12 mouse cellular contexts compared by ENCODE assay signal in the genomic region with DNA sequence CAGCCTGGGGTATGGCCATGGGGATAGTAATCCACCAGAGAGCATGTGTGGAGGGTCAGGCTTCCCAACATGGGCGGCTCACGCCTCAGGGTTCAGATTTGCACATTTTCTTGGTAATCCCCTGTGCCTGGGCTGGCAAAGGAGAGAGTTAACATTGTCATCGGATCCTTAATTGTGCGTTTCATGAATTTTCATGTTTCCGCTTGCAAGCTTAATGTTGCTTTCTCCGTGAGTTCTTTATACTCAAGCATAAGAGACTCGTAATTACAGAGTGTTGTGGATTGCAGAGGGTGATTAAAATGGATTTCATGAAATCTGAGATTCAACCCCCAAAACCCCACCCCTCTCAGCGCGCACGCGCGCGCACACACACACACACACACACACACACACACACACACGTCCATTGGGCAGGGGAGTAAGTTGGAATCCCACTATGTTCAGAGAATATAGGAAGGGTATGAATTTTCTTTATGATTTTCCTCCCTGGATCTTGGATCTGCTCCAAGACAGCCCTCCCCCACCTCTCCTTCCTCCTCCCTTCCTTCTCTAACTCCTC.
DNase-seq lines count a peak whose midpoint lies in the region; ATAC-seq and TF ChIP-seq lines count a peak whose summit lies in the region.
"Had no signal": no experiment of that assay in that cellular context is flagged by ENCODE, and none has a peak within 500 bp of the region (broad histone marks: within the 10 kb centered on the region; RNA-seq: fewer than 3 reads in every experiment).

No protein-coding gene starts in this region.

- H3K27ac ChIP-seq in hindbrain, embryonic 14.5 days, result no peak overlapping the region
- H3K27ac ChIP-seq in hindbrain, postnatal 0 days, result no peak overlapping the region
- H3K27ac ChIP-seq in neural tube, embryonic 14.5 days (ENCODE audit: low read depth, low read length), result no peak overlapping the region; the same call in 1 of the 2 replicates
- no peak overlapping the region for H3K27ac ChIP-seq in limb, embryonic 14.5 days (replicated peaks; ENCODE audit: low read depth, low read length)
- H3K27ac ChIP-seq in layer of hippocampus, adult 2 months, result no peak overlapping the region
- H3K27ac ChIP-seq: liver, embryonic 14.5 days had no signal

- H3K4me1 ChIP-seq in hindbrain, embryonic 14.5 days (replicated peaks; ENCODE audit: control insufficient read depth, insufficient read depth, low read length), result peaks cover 12% of the 10 kb centered on the region; the same call in 1 of the 2 replicates
- no peaks in the 10 kb centered on the region for H3K4me1 ChIP-seq in hindbrain, postnatal 0 days (ENCODE audit: insufficient read depth, low read length)
- H3K4me1 ChIP-seq in neural tube, embryonic 14.5 days (ENCODE audit: control insufficient read depth, insufficient read depth, low read length), result no peaks in the 10 kb centered on the region
- H3K4me1 ChIP-seq in limb, embryonic 14.5 days (ENCODE audit: control insufficient read depth, insufficient read depth, low read length), result peaks cover 18% of the 10 kb centered on the region

- DNase-seq in hindbrain, embryonic 14.5 days (ENCODE audit: low spot score), result no peak
- DNase-seq in hindbrain, postnatal 0 days (ENCODE audit: low spot score), result no peak
- DNase-seq in neural tube, embryonic 10.5 days (ENCODE audit: extremely low spot score, low spot score), result no peak
- peak; percentile 24 for DNase-seq in limb, embryonic 14.5 days (ENCODE audit: low spot score)
- no peak for DNase-seq in thymus, postnatal 25 days
- no peak for DNase-seq in layer of hippocampus, adult 2 months (ENCODE audit: low spot score in 2 of 2)
- DNase-seq: cerebellum, adult 11-12 months; gastrocnemius, postnatal 14 days; heart, postnatal 14 days had no signal

- no peak for TF ChIP-seq POLR2A in limb, embryonic 14.5 days (IDR thresholded peaks at IDR 0.05; ENCODE audit: borderline replicate concordance, extremely low read depth, insufficient read depth, insufficient read length)

- ATAC-seq in hindbrain, embryonic 14.5 days (ENCODE audit: low FRiP score), result peak; percentile 51; the same call in 1 of the 2 replicates
- ATAC-seq in hindbrain, postnatal 0 days, result no peak
- peak; percentile 66 for ATAC-seq in neural tube, embryonic 14.5 days (ENCODE audit: low read depth)
- ATAC-seq in limb, embryonic 14.5 days (ENCODE audit: low FRiP score, low read depth), result peak; percentile 54
- ATAC-seq in inflammation-experienced regulatory T-cells, adult 6 months, result no peak

- no peak overlapping the region for H3K9ac ChIP-seq in hindbrain, embryonic 14.5 days
- no peak overlapping the region for H3K9ac ChIP-seq in hindbrain, postnatal 0 days (replicated peaks; ENCODE audit: low read length)
- no peak overlapping the region for H3K9ac ChIP-seq in neural tube, embryonic 14.5 days (replicated peaks; ENCODE audit: low read depth, low read length)
- H3K9ac ChIP-seq in limb, embryonic 14.5 days (ENCODE audit: low read depth, low read length, severe bottlenecking), result no peak overlapping the region
- H3K9ac ChIP-seq: liver, embryonic 14.5 days had no signal

- WGBS in hindbrain, embryonic 14.5 days, result 60% methylated on average over 14 of the region's 14 CpGs
- 53% methylated on average over 14 of the region's 14 CpGs for WGBS in hindbrain, postnatal 0 days
- WGBS in neural tube, embryonic 14.5 days, result 71% methylated on average over 14 of the region's 14 CpGs
- WGBS in limb, embryonic 14.5 days, result 60% methylated on average over 14 of the region's 14 CpGs

- H3K27me3 ChIP-seq in hindbrain, embryonic 14.5 days (ENCODE audit: control insufficient read depth, insufficient read depth, low read length), result no peaks in the 10 kb centered on the region
- no peaks in the 10 kb centered on the region for H3K27me3 ChIP-seq in hindbrain, postnatal 0 days (ENCODE audit: insufficient read depth, low read length)
- H3K27me3 ChIP-seq in neural tube, embryonic 14.5 days (ENCODE audit: control insufficient read depth, insufficient read depth, low read length), result no peaks in the 10 kb centered on the region
- no peaks in the 10 kb centered on the region for H3K27me3 ChIP-seq in limb, embryonic 14.5 days (ENCODE audit: control insufficient read depth, insufficient read depth, low read length)

- H3K9me3 ChIP-seq in hindbrain, embryonic 14.5 days (ENCODE audit: control insufficient read depth, low read length), result no peaks in the 10 kb centered on the region
- H3K9me3 ChIP-seq in hindbrain, postnatal 0 days (ENCODE audit: low read length), result no peaks in the 10 kb centered on the region
- no peaks in the 10 kb centered on the region for H3K9me3 ChIP-seq in neural tube, embryonic 14.5 days (ENCODE audit: control insufficient read depth, low read length)
- no peaks in the 10 kb centered on the region; the same call in 1 of the 2 replicates for H3K9me3 ChIP-seq in limb, embryonic 14.5 days (ENCODE audit: control insufficient read depth, low read length)

- H3K4me3 ChIP-seq in hindbrain, embryonic 14.5 days (replicated peaks; ENCODE audit: low read length), result no peak overlapping the region
- no peak overlapping the region for H3K4me3 ChIP-seq in hindbrain, postnatal 0 days (ENCODE audit: low read length)
- no peak overlapping the region for H3K4me3 ChIP-seq in neural tube, embryonic 14.5 days (ENCODE audit: low read depth, low read length)
- no peak overlapping the region for H3K4me3 ChIP-seq in limb, embryonic 14.5 days (replicated peaks; ENCODE audit: low read length)
- H3K4me3 ChIP-seq in layer of hippocampus, adult 2 months, result no peak overlapping the region

- no peak overlapping the region for H3K4me2 ChIP-seq in hindbrain, embryonic 14.5 days (replicated peaks)
- H3K4me2 ChIP-seq in hindbrain, postnatal 0 days (ENCODE audit: low read depth, low read length), result no peak overlapping the region
- no peak overlapping the region for H3K4me2 ChIP-seq in neural tube, embryonic 14.5 days (ENCODE audit: low read depth, low read length)
- H3K4me2 ChIP-seq in limb, embryonic 14.5 days (replicated peaks; ENCODE audit: low read depth, low read length, severe bottlenecking), result no peak overlapping the region

- no peak for TF ChIP-seq CTCF in hindbrain, postnatal 0 days (IDR thresholded peaks at IDR 0.05; ENCODE audit: low read depth)
- TF ChIP-seq CTCF in layer of hippocampus, adult 2 months (conservative IDR thresholded peaks at IDR 0.05), result no peak

- H3K36me3 ChIP-seq in hindbrain, embryonic 14.5 days (replicated peaks; ENCODE audit: control insufficient read depth, insufficient read depth), result no peaks in the 10 kb centered on the region
- no peaks in the 10 kb centered on the region for H3K36me3 ChIP-seq in hindbrain, postnatal 0 days (ENCODE audit: insufficient read depth, low read length)
- H3K36me3 ChIP-seq in neural tube, embryonic 14.5 days (ENCODE audit: control insufficient read depth, insufficient read depth, low read length), result no peaks in the 10 kb centered on the region
- H3K36me3 ChIP-seq in limb, embryonic 14.5 days (ENCODE audit: control insufficient read depth, insufficient read depth, low read length), result no peaks in the 10 kb centered on the region

Comparison
In these comparisons a context has a peak if more than half of its experiments do, and no peak if none do; other contexts are left out.
1. ATAC-seq: peak in hindbrain, embryonic 14.5 days (single experiment), neural tube, embryonic 14.5 days (single experiment) and limb, embryonic 14.5 days (single experiment); none in hindbrain, postnatal 0 days (single experiment) and inflammation-experienced regulatory T-cells, adult 6 months (single experiment).